Mouse (Mus musculus): Measurements from ENCODE around the gene C1ql1. TPM values are rescaled to one million over a fixed set of nuclear protein-coding genes. Genes with fewer than 3 reads are reported as not detected.
"Not testable (repeated sequence)": the region's sequence is repeated elsewhere in the genome, so short reads cannot be mapped to it uniquely, and the experiment has no call there.

C1ql1 gene
- polyA plus RNA-seq, 1 experiment from 2014 or later, result 3.7 TPM

GRCm38 (mm10) chr11:102978052-102978666 is 31.7 kb upstream of the C1ql1 start:
- ATAC-seq (ENCODE audit: low FRiP score), result no peak
- no peaks in the 10 kb centered on the region for H3K9me3 ChIP-seq
- 51% methylated on average over 6 of the region's 6 CpGs for WGBS

GRCm38 (mm10) chr11:102975966-102976365 is 29.5 kb upstream of the C1ql1 start:
- H3K27ac ChIP-seq; ATAC-seq (ENCODE audit: low FRiP score); H3K9ac ChIP-seq; H3K4me1 ChIP-seq; H3K36me3 ChIP-seq (replicated peaks); H3K4me3 ChIP-seq (replicated peaks); H3K4me2 ChIP-seq; H3K9me3 ChIP-seq: not testable (repeated sequence)
- 85% methylated on average over 9 of the region's 9 CpGs for WGBS
- peaks cover 22% of the 10 kb centered on the region for H3K27me3 ChIP-seq

More at GRCm38 (mm10) chr11:102978052-102978666, 31.7 kb upstream of the C1ql1 start:
- H3K27me3 ChIP-seq, result peaks cover 7% of the 10 kb centered on the region
- no peak overlapping the region for H3K4me2 ChIP-seq
- H3K36me3 ChIP-seq (replicated peaks), result no peaks in the 10 kb centered on the region
- peaks cover 3% of the 10 kb centered on the region; the same call in 1 of the 2 replicates for H3K4me1 ChIP-seq
- H3K9ac ChIP-seq, result no peak overlapping the region
- no peak overlapping the region for H3K4me3 ChIP-seq (replicated peaks)
- no peak overlapping the region for H3K27ac ChIP-seq

GRCm38 (mm10) chr11:102972326-102972725 is 25.8 kb upstream of the C1ql1 start:
- Histone ChIP-seq H3K27ac (no peak overlapping the region), H3K9ac (no peak overlapping the region), H3K4me3 (replicated peaks) (no peak overlapping the region), H3K27me3 (peaks cover 40% of the 10 kb centered on the region), H3K9me3 (no peaks in the 10 kb centered on the region), H3K4me2 (no peak overlapping the region), H3K36me3 (replicated peaks) (no peaks in the 10 kb centered on the region), H3K4me1 (no peaks in the 10 kb centered on the region)
- ATAC-seq (ENCODE audit: low FRiP score), result no peak
- 76% methylated on average over 1 of the region's 1 CpGs for WGBS

- H3K9me3 ChIP-seq, result no peaks in the 10 kb centered on the region
- H3K9ac ChIP-seq, result no peak overlapping the region
- H3K27ac ChIP-seq, result no peak overlapping the region
- H3K4me2 ChIP-seq, result no peak overlapping the region
- 63% methylated on average over 5 of the region's 5 CpGs for WGBS
- peaks cover 42% of the 10 kb centered on the region for H3K27me3 ChIP-seq
- ATAC-seq (ENCODE audit: low FRiP score), result no peak
- peaks cover 2% of the 10 kb centered on the region; the same call in 1 of the 2 replicates for H3K4me1 ChIP-seq
- H3K4me3 ChIP-seq (replicated peaks), result no peak overlapping the region
- no peaks in the 10 kb centered on the region for H3K36me3 ChIP-seq (replicated peaks)
These were observed 25.1 kb upstream of the C1ql1 start for GRCm38 (mm10) chr11:102971604-102972003.

GRCm38 (mm10) chr11:102964547-102965091 is 18.1 kb upstream of the C1ql1 start:
- Histone ChIP-seq H3K9ac (no peak overlapping the region), H3K36me3 (replicated peaks) (no peaks in the 10 kb centered on the region), H3K4me2 (no peak overlapping the region), H3K27ac (peak overlapping the region; percentile 89; the same call in 1 of the 2 replicates), H3K27me3 (peaks cover 34% of the 10 kb centered on the region), H3K9me3 (no peaks in the 10 kb centered on the region), H3K4me1 (peaks cover 28% of the 10 kb centered on the region), H3K4me3 (replicated peaks) (no peak overlapping the region)
- ATAC-seq (ENCODE audit: low FRiP score), result peak; percentile 31; the same call in 1 of the 2 replicates
- 71% methylated on average over 16 of the region's 16 CpGs for WGBS

GRCm38 (mm10) chr11:102963855-102964546 is 17.5 kb upstream of the C1ql1 start:
- peaks cover 30% of the 10 kb centered on the region for H3K27me3 ChIP-seq
- H3K4me3 ChIP-seq (replicated peaks), result no peak overlapping the region
- H3K9ac ChIP-seq, result peak overlapping the region; percentile 47
- ATAC-seq (ENCODE audit: low FRiP score), result peak; percentile 1
- no peaks in the 10 kb centered on the region for H3K36me3 ChIP-seq (replicated peaks)
- 14% methylated on average over 24 of the region's 24 CpGs for WGBS
- peak overlapping the region; percentile 45 for H3K4me2 ChIP-seq
- peaks cover 28% of the 10 kb centered on the region for H3K4me1 ChIP-seq
- no peaks in the 10 kb centered on the region for H3K9me3 ChIP-seq
- peak overlapping the region; percentile 89 for H3K27ac ChIP-seq

- Histone ChIP-seq H3K27me3 (peaks cover 28% of the 10 kb centered on the region), H3K27ac (peak overlapping the region; percentile 89), H3K9ac (peak overlapping the region; percentile 47), H3K4me3 (replicated peaks) (peak overlapping the region; percentile 14; the same call in 1 of the 2 replicates), H3K4me2 (peak overlapping the region; percentile 45), H3K4me1 (peaks cover 28% of the 10 kb centered on the region), H3K36me3 (replicated peaks) (no peaks in the 10 kb centered on the region), H3K9me3 (no peaks in the 10 kb centered on the region)
- ATAC-seq (ENCODE audit: low FRiP score), result peak; percentile 63
- under 1% methylated on average over 16 of the region's 16 CpGs for WGBS
These were observed 16.9 kb upstream of the C1ql1 start for GRCm38 (mm10) chr11:102963246-102963854.

GRCm38 (mm10) chr11:102962861-102963245 is 16.4 kb upstream of the C1ql1 start:
- WGBS, result 20% methylated on average over 7 of the region's 7 CpGs
- Histone ChIP-seq H3K9ac (peak overlapping the region; percentile 47; the same call in 1 of the 2 replicates), H3K9me3 (no peaks in the 10 kb centered on the region), H3K27ac (peak overlapping the region; percentile 89), H3K27me3 (peaks cover 27% of the 10 kb centered on the region), H3K4me2 (peak overlapping the region; percentile 45), H3K4me3 (replicated peaks) (peak overlapping the region; percentile 14; the same call in 1 of the 2 replicates), H3K36me3 (replicated peaks) (no peaks in the 10 kb centered on the region), H3K4me1 (peaks cover 33% of the 10 kb centered on the region)
- ATAC-seq (ENCODE audit: low FRiP score), result 0 out of 2 replicates have a peak, but pooled peaks have one; percentile 1

GRCm38 (mm10) chr11:102961082-102961481 is 14.6 kb upstream of the C1ql1 start:
- ATAC-seq (ENCODE audit: low FRiP score), result no peak
- Histone ChIP-seq H3K27ac (no peak overlapping the region), H3K4me3 (replicated peaks) (no peak overlapping the region), H3K9ac (no peak overlapping the region), H3K36me3 (replicated peaks) (no peaks in the 10 kb centered on the region), H3K4me1 (peaks cover 42% of the 10 kb centered on the region), H3K27me3 (peaks cover 21% of the 10 kb centered on the region), H3K9me3 (no peaks in the 10 kb centered on the region), H3K4me2 (no peak overlapping the region)
- 94% methylated on average over 4 of the region's 4 CpGs for WGBS

GRCm38 (mm10) chr11:102958870-102959269 is 12.4 kb upstream of the C1ql1 start:
- H3K4me3 ChIP-seq (replicated peaks), result no peak overlapping the region
- H3K36me3 ChIP-seq (replicated peaks), result no peaks in the 10 kb centered on the region
- H3K9ac ChIP-seq, result no peak overlapping the region
- no peak overlapping the region for H3K27ac ChIP-seq
- peaks cover 36% of the 10 kb centered on the region for H3K4me1 ChIP-seq
- no peak for ATAC-seq (ENCODE audit: low FRiP score)
- H3K27me3 ChIP-seq, result 0 out of 2 replicates have a peak, but pooled peaks cover 5% of the 10 kb centered on the region
- H3K9me3 ChIP-seq, result no peaks in the 10 kb centered on the region
- 77% methylated on average over 1 of the region's 1 CpGs for WGBS
- H3K4me2 ChIP-seq, result no peak overlapping the region

GRCm38 (mm10) chr11:102958431-102958830 is 11.9 kb upstream of the C1ql1 start:
- H3K9me3 ChIP-seq, result no peaks in the 10 kb centered on the region
- no peak overlapping the region for H3K4me3 ChIP-seq (replicated peaks)
- no peaks in the 10 kb centered on the region for H3K36me3 ChIP-seq (replicated peaks)
- H3K27me3 ChIP-seq, result 0 out of 2 replicates have a peak, but pooled peaks cover 5% of the 10 kb centered on the region
- no peak overlapping the region for H3K4me2 ChIP-seq
- H3K4me1 ChIP-seq, result peaks cover 33% of the 10 kb centered on the region
- H3K27ac ChIP-seq, result no peak overlapping the region
- no peak overlapping the region for H3K9ac ChIP-seq
- no peak for ATAC-seq (ENCODE audit: low FRiP score)
- 90% methylated on average over 6 of the region's 6 CpGs for WGBS

- peak overlapping the region; percentile 21; the same call in 1 of the 2 replicates for H3K27ac ChIP-seq
- WGBS, result 80% methylated on average over 8 of the region's 8 CpGs
- H3K4me2 ChIP-seq, result no peak overlapping the region
- H3K27me3 ChIP-seq, result peaks cover 10% of the 10 kb centered on the region; the same call in 1 of the 2 replicates
- no peak overlapping the region for H3K4me3 ChIP-seq (replicated peaks)
- ATAC-seq (ENCODE audit: low FRiP score), result no peak
- H3K9ac ChIP-seq, result no peak overlapping the region
- H3K36me3 ChIP-seq (replicated peaks), result no peaks in the 10 kb centered on the region
- H3K9me3 ChIP-seq, result no peaks in the 10 kb centered on the region
- H3K4me1 ChIP-seq, result peaks cover 33% of the 10 kb centered on the region
These were observed 11.2 kb upstream of the C1ql1 start for GRCm38 (mm10) chr11:102957692-102958091.

Measured in forebrain, embryonic 12.5 days (tissue).